Mouse (Mus musculus) cerebellum, adult 2 months (tissue): Measurements from ENCODE around the gene Itgb2. TPM values are rescaled to one million over a fixed set of nuclear protein-coding genes. Genes with fewer than 3 reads are reported as not detected.

Experiments used
- DNase-seq, 2 experiments: peaks; one replicate each; pipeline ENCODE4 v3.0.0; 2021
- H3K27ac ChIP-seq: fragments of 200-500 bp; 2 replicates; pipeline ENCODE4 v1.5.1; 2012; ENCODE audit warnings: low read length, control low read depth, inconsistent platforms; ENCODE audit not compliant: insufficient read depth
- H3K27me3 ChIP-seq: fragments of 200-500 bp; 2 replicates; pipeline ENCODE4 v1.6.1; 2012; ENCODE audit warnings: inconsistent platforms, mild to moderate bottlenecking, low read length, moderate library complexity; ENCODE audit not compliant: control insufficient read depth, insufficient read depth
- H3K4me1 ChIP-seq: fragments of 200-500 bp; 2 replicates; pipeline ENCODE4 v1.6.1; 2011; ENCODE audit warnings: low read length; ENCODE audit not compliant: control insufficient read depth, insufficient read depth
- H3K4me3 ChIP-seq: fragments of 200-500 bp; replicated peaks from 2 replicates; pipeline ENCODE3; 2011; ENCODE audit warnings: mild to moderate bottlenecking, low read depth, low read length, control low read depth; ENCODE audit not compliant: insufficient read depth
- CTCF ChIP-seq: fragments of 200-500 bp; IDR thresholded peaks from 2 replicates; pipeline ENCODE4 v1.5.1; 2011; ENCODE audit warnings: low read depth, mild to moderate bottlenecking, control low read depth, low read length, moderate library complexity, borderline replicate concordance; ENCODE audit not compliant: insufficient read depth
- POLR2A ChIP-seq: fragments of 200-500 bp; IDR thresholded peaks from 2 replicates; pipeline ENCODE4 v1.6.1; 2011; ENCODE audit warnings: low read length, control low read depth, borderline replicate concordance; ENCODE audit not compliant: insufficient read depth
- WGBS: fragments of 180-500 bp; shearing (Covaris S2); methylation state at CpG from one replicate; pipeline ENCODE4 v1.1.7; 2018; 5-methylcytosine and 5-hydroxymethylcytosine counted together
- polyA plus RNA-seq: library from polyadenylated mRNA; depleted of rRNA; stranded (reverse); fragments of >200 nt; gene quantifications from 2 replicates; pipeline ENCODE4 v1.2.3, GENCODE M21; 2012

Itgb2 gene
- polyA plus RNA-seq, 1 experiment = 2.3 TPM

DNA sequence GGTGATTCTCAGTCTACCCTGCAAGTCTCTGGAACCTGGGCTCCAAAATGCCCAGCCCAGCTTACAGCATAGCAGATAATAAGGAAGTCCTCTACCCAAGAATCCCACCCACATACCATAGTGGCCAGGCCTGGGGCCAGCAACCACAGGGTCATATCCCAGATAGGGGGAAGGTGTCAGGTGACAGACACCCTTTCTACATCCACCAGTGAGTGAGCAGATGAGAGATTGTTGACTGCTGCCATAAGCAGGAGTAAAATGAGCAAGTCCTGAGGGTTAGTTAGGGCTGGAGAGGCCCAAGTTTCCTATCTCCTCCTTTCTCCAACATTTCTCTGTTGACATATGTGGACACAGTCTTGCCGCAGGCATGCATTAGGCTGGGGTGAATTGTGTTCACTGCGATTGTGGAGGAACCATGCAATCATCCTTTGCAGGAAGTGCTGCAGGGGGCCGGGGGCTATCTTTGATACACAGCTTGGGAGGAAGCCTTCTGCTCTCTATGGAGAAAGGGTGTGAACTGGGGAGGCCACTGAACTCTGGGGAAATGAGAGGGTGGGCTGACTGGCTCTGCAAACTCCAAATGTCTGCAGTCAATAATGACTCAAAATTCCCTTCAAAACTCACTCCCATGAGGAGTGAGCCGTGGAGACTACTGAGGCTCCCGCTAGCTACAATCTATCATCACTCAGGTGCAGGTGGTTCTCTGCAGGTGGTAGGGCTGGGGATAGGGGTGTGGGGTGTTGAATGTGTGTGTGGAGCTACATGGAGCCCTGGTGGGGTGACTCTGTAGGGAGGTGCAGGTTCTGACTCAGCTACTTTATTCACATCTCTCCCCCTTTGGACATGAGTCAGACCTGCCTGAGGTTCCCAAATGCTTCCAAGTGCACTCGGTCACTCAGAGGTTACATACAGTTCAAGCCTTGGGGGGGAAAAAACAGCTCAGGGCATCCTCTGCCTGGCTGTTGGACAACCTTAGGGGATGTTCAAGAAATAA is 1.3 kb downstream of the Itgb2 start:
- H3K27me3 ChIP-seq = no peaks in the 10 kb centered on the region
- H3K27ac ChIP-seq = no peak overlapping the region
- no peak overlapping the region for H3K4me3 ChIP-seq
- WGBS = 88% methylated on average over 6 of the region's 6 CpGs
- DNase-seq = no peak
- H3K4me1 ChIP-seq = no peaks in the 10 kb centered on the region
- TF ChIP-seq POLR2A (no peak), CTCF (no peak)

DNA sequence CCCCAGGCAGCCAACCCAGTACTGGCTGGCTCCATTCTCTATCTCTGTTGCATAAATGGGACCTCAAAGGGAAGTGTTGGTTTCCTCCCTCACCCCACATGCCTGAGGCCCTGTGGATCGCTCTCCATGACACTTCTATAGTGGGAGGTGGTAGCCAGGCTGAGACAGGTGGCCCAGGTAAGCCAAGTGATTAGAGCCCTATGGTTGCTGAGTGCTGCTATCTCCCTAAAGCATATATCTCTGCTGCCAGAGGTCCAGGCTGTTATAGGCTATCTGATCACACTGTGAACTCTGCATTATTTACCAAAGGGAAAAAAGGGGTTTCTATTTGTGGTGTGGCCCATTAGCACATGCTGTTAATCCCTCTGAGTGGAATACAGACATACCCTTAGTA is 2.0 kb downstream of the Itgb2 start:
- no peak for TF ChIP-seq POLR2A
- TF ChIP-seq CTCF = no peak
- no peak for DNase-seq
- WGBS = 63% methylated on average over 1 of the region's 1 CpGs
- Histone ChIP-seq H3K27ac (no peak overlapping the region), H3K27me3 (no peaks in the 10 kb centered on the region), H3K4me1 (no peaks in the 10 kb centered on the region), H3K4me3 (no peak overlapping the region)

DNA sequence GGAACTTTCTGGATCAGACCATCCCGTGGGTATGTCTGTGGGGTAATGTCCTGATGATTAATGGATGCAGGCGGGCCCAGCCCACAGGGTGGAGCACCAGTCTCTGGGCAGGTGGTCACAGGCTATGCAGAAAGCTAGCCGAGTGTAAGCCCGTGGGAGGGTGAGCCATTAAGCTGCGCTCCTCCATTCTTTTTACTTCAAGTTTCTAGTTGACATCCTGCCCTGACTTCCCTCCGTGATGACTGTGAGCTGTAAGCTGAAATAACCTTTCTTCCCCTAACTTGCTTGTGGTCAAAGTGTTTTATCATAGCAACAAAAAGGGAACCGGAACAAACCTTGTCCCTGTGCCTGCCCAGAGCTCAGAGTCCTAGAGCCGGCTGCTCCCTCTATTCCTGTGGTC is 6.7 kb downstream of the Itgb2 start:
- Histone ChIP-seq H3K27ac (no peak overlapping the region), H3K4me3 (no peak overlapping the region), H3K4me1 (peaks cover 6% of the 10 kb centered on the region), H3K27me3 (no peaks in the 10 kb centered on the region)
- TF ChIP-seq CTCF (no peak), POLR2A (no peak)
- WGBS = 83% methylated on average over 8 of the region's 8 CpGs
- DNase-seq = no peak

DNA sequence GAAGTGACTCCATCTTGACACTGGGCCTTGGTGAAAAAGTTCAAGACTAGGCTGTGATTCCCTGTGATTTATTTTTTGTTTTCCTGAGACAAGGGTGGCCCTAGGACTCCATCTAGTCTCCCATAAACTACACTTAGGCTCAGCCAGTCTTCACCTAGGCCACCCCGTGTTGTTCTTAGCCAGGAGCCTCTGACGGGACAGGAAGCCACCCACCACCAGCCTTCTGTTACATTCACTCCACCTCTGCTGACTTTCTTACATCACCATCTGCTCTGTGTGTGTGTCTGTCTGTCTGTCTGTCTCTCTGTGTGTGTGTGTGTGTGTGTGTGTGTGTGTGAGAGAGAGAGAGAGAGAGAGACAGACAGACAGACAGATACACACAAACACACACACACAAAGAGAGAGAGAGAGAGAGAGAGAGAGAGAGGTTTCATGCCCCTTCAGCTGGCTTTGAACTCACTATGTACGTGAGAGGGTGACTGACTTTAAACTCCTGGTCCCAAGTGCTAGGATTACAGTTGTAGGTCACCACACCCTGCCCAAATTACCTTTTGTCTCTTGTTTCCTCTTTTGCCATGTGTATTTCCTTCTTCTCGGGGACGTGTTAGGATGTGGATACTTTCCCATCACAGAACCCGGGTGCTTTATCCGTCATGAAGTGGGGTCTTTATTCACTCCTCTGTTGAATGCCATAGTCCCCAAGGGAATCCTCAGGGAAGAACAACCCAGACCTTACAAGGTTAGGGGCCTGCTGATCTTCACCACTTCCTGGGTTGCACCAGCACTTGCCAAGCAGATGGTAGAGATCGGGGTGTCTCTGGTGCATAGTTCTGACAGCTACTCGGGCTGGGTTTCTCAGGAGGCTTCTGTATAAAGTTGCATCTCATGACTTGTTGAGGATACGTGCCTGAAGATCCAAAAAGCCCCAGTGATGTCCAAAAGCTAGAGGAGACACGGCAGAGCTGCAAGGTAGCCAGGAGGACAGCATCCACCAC is 7.5 kb downstream of the Itgb2 start:
- Histone ChIP-seq H3K27me3 (no peaks in the 10 kb centered on the region), H3K4me1 (peaks cover 6% of the 10 kb centered on the region), H3K27ac (no peak overlapping the region), H3K4me3 (no peak overlapping the region)
- no peak for DNase-seq
- TF ChIP-seq CTCF (no peak), POLR2A (no peak)
- WGBS = 87% methylated on average over 11 of the region's 11 CpGs

DNA sequence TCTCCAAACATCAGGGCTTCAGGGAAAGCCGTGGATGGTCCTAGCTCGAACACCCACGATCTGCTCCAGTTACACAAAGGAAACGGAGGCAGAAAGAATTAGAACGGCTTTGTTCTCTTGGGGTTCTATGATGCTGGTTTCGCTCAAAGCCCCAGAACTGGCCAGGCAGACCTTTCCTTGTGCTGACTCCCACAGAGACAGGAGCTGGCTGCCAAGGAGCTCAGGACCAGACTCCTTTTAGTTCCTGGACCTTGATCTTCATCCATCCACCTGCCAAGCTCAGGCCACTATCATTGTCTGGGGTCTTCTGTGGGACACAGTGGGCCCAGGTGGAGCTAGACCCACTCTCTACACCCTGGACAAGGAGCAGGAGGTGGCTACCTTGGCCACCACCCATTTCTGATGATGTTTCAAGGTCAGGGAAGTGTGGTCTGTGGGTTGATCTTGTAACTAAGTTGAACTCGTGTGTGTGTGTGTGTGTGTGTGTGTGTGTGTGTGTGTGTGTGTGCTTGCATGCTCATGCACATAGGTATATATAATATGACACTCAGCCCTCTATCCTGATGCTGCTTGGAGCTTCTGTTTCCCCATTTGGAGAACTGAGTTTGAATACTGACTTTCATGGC is 9.4 kb downstream of the Itgb2 start:
- no peak overlapping the region for H3K27ac ChIP-seq
- 43% methylated on average over 7 of the region's 7 CpGs for WGBS
- H3K4me3 ChIP-seq = no peak overlapping the region
- peak; percentile 33 to 34 for DNase-seq
- H3K27me3 ChIP-seq = no peaks in the 10 kb centered on the region
- TF ChIP-seq POLR2A (no peak), CTCF (no peak)
- peaks cover 6% of the 10 kb centered on the region for H3K4me1 ChIP-seq

DNA sequence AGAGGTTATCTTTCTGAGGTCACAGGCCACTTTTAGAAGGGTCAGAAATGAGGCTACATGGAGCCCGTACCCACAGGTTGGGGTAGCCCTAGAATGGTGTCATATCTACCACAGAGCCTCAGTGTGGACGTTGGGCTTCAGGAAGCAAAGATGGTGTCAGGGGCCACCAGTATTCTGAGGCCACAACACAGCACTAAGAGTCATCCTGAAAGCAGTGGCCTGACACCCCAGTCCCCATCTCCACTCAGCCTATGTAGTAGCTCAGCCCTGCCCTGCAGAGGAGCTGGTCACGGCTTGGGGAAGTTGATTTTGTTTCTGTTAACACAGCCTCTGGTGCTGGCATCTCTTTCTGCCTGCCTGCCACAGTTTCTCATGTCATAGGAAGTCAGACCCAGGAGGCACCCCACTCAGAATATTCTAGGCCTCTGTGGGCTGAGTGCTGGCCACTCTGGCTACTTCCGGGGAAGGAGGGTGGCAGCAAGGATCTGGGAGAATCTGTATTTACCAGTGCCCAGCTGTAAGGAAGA is 10.6 kb downstream of the Itgb2 start:
- no peak overlapping the region for H3K4me3 ChIP-seq
- WGBS = 95% methylated on average over 4 of the region's 4 CpGs
- H3K27me3 ChIP-seq = no peaks in the 10 kb centered on the region
- DNase-seq = no peak
- no peak for TF ChIP-seq CTCF
- no peak for TF ChIP-seq POLR2A
- no peak overlapping the region for H3K27ac ChIP-seq
- H3K4me1 ChIP-seq = peaks cover 10% of the 10 kb centered on the region
